8 mouse cellular contexts compared by ENCODE assay signal in genomic region chr19:53037925-53038419, GRCm38 (mm10). TPM values are rescaled to one million over a fixed set of nuclear protein-coding genes. Genes with fewer than 3 reads are reported as not detected.
A peak's percentile ranks its signal among the peaks of the same experiment; 100 is the strongest.
DNase-seq lines count a peak whose midpoint lies in the region; ATAC-seq and TF ChIP-seq lines count a peak whose summit lies in the region.

No protein-coding gene starts in this region.

- no peaks in the 10 kb centered on the region for H3K27me3 ChIP-seq in heart, adult 2 months (ENCODE audit: control insufficient read depth, insufficient read depth, low read length)
- H3K27me3 ChIP-seq in CH12.LX (replicated peaks): peaks cover 1% of the 10 kb centered on the region
- H3K27me3 ChIP-seq in forebrain, embryonic 10.5 days (ENCODE audit: poor library complexity, severe bottlenecking): no peaks in the 10 kb centered on the region
- H3K27me3 ChIP-seq in liver, adult 2 months (ENCODE audit: control insufficient read depth, insufficient read depth, low read length): no peaks in the 10 kb centered on the region
- no peaks in the 10 kb centered on the region for H3K27me3 ChIP-seq in stomach, embryonic 16.5 days (ENCODE audit: control insufficient read depth, insufficient read depth, low read length)

- ATAC-seq in stomach, embryonic 16.5 days (ENCODE audit: insufficient read depth, low FRiP score): no peak

- no peaks in the 10 kb centered on the region for H3K36me3 ChIP-seq in heart, adult 2 months (ENCODE audit: control insufficient read depth, insufficient read depth, low read length)
- H3K36me3 ChIP-seq in CH12.LX (replicated peaks in 1 of 2; ENCODE audit: control insufficient read depth in 1 of 2, insufficient read depth in 1 of 2, low read length in 1 of 2): peaks cover 0 to 23% of the 10 kb centered on the region in 2 experiments
- peaks cover 7% of the 10 kb centered on the region for H3K36me3 ChIP-seq in forebrain, embryonic 10.5 days (replicated peaks)
- no peaks in the 10 kb centered on the region for H3K36me3 ChIP-seq in liver, adult 2 months (ENCODE audit: control insufficient read depth, insufficient read depth, low read length)
- H3K36me3 ChIP-seq in stomach, embryonic 16.5 days (ENCODE audit: control insufficient read depth, insufficient read depth, low read length): no peaks in the 10 kb centered on the region

- peak overlapping the region; percentile 93 for H3K4me2 ChIP-seq in CH12.LX (ENCODE audit: insufficient read depth, low read depth, poor library complexity, severe bottlenecking)
- peak overlapping the region; percentile 65 for H3K4me2 ChIP-seq in stomach, embryonic 16.5 days (ENCODE audit: low read depth, low read length)

- WGBS in heart, adult 2 months: under 1% methylated on average over 26 of the region's 28 CpGs
- under 1% methylated on average over 28 of the region's 28 CpGs for WGBS in forebrain, embryonic 10.5 days
- under 1% methylated on average over 28 of the region's 28 CpGs for WGBS in liver, adult 2 months
- WGBS in stomach, embryonic 16.5 days: 1% methylated on average over 28 of the region's 28 CpGs

- in situ Hi-C loops in CH12.LX (cut with MboI; ENCODE audit: low pct_ligation_motif_present, low pct_unique_long_range_greater_than_20kb, low sequenced_read_pairs): no loop called here

- H3K4me1 ChIP-seq in heart, adult 2 months (ENCODE audit: control insufficient read depth, insufficient read depth, low read length): peaks cover 15% of the 10 kb centered on the region
- H3K4me1 ChIP-seq in CH12.LX (ENCODE audit: control insufficient read depth in 1 of 2, insufficient read depth in 2 of 2): peaks cover 17 to 44% of the 10 kb centered on the region in 2 experiments
- H3K4me1 ChIP-seq in forebrain, embryonic 10.5 days: peaks cover 22% of the 10 kb centered on the region
- peaks cover 7% of the 10 kb centered on the region for H3K4me1 ChIP-seq in liver, adult 2 months (ENCODE audit: control insufficient read depth, insufficient read depth, low read length)
- H3K4me1 ChIP-seq in stomach, embryonic 16.5 days (ENCODE audit: control insufficient read depth, insufficient read depth, low read length): peaks cover 10% of the 10 kb centered on the region

- H3K9ac ChIP-seq in heart, adult 2 months (ENCODE audit: low read depth, low read length): peak overlapping the region; percentile 92
- peak overlapping the region; percentile 87 for H3K9ac ChIP-seq in CH12.LX (ENCODE audit: insufficient read depth, low read depth)
- peak overlapping the region; percentile 95 for H3K9ac ChIP-seq in liver, adult 2 months (ENCODE audit: low read depth, low read length)
- peak overlapping the region; percentile 97 for H3K9ac ChIP-seq in stomach, embryonic 16.5 days (ENCODE audit: low read length)

- H3K9me3 ChIP-seq in CH12.LX (replicated peaks; ENCODE audit: low read length): no peaks in the 10 kb centered on the region
- no peaks in the 10 kb centered on the region for H3K9me3 ChIP-seq in forebrain, embryonic 10.5 days
- H3K9me3 ChIP-seq in stomach, embryonic 16.5 days (replicated peaks; ENCODE audit: control insufficient read depth, low read length): no peaks in the 10 kb centered on the region

- intact Hi-C loops in heart, adult 2 months (cut with DNase I): loop anchor here (2.0 kb wide), 3 partner anchors 17 to 273 kb away; partner anchors contain the start of genes Add3 and Mxi1
- intact Hi-C loops in heart, postnatal 25 days (cut with DNase I): loop anchor here (5.0 kb wide), 1 partner anchor 274 kb away; the partner anchor contains the start of gene Mxi1

- DNase-seq in heart, adult 2 months: no peak
- DNase-seq in heart, postnatal 25 days (ENCODE audit: low spot score): no peak
- DNase-seq in CH12.LX (ENCODE audit: extremely low read depth): peak; percentile 27
- no peak for DNase-seq in forebrain, embryonic 10.5 days (ENCODE audit: extremely low spot score, low spot score)
- DNase-seq in liver, adult 2 months (ENCODE audit: extremely low read depth, low read depth, low spot score): peak; percentile 4
- no peak for DNase-seq in cerebellum, postnatal 10 days
- DNase-seq in natural killer cell, adult 2 months (ENCODE audit: low spot score in 2 of 2): no peak

- H3K79me2 ChIP-seq in heart, adult 2 months (replicated peaks; ENCODE audit: control insufficient read depth, insufficient read depth, low read length): peaks cover 4% of the 10 kb centered on the region
- H3K79me2 ChIP-seq in CH12.LX (replicated peaks; ENCODE audit: control insufficient read depth, extremely low read depth, insufficient read depth, poor library complexity, severe bottlenecking): peaks cover 11% of the 10 kb centered on the region
- peaks cover 25% of the 10 kb centered on the region; the same call in 1 of the 2 replicates for H3K79me2 ChIP-seq in liver, adult 2 months (ENCODE audit: control insufficient read depth, insufficient read depth, low read length)

- no peak for TF ChIP-seq EP300 in heart, adult 2 months (IDR thresholded peaks at IDR 0.05; ENCODE audit: insufficient read depth, low read depth, low read length)
- TF ChIP-seq EP300 in CH12.LX (IDR thresholded peaks at IDR 0.05; ENCODE audit: low read length): no peak

- no peak for TF ChIP-seq CTCF in heart, adult 2 months (IDR thresholded peaks at IDR 0.05)
- TF ChIP-seq CTCF in CH12.LX (conservative IDR thresholded peaks at IDR 0.05 in 1 of 2, IDR thresholded peaks at IDR 0.05 in 1 of 2; ENCODE audit: low read depth in 2 of 2, low read length in 2 of 2): no peak
- TF ChIP-seq CTCF in liver, adult 2 months (IDR thresholded peaks at IDR 0.05; ENCODE audit: low read depth, low read length): no peak

- dilution Hi-C loops in CH12.LX (cut with MboI; ENCODE audit: extremely low pct_ligation_motif_present, extremely low pct_unique_long_range_greater_than_20kb, low sequenced_read_pairs): no loop called here

- H3K4me3 ChIP-seq in heart, adult 2 months: peak overlapping the region; percentile 99
- H3K4me3 ChIP-seq in CH12.LX (replicated peaks in 1 of 3; ENCODE audit: low read depth in 2 of 3, low read length in 2 of 3, poor library complexity in 1 of 3): peak overlapping the region; percentile 70 to 90 (median 89)
- H3K4me3 ChIP-seq in forebrain, embryonic 10.5 days: peak overlapping the region; percentile 96
- peak overlapping the region; percentile 89 for H3K4me3 ChIP-seq in liver, adult 2 months (ENCODE audit: insufficient read depth, low read depth, low read length)
- H3K4me3 ChIP-seq in stomach, embryonic 16.5 days (replicated peaks; ENCODE audit: low read length): peak overlapping the region; percentile 98

- H3K27ac ChIP-seq in heart, adult 2 months: peak overlapping the region; percentile 90
- H3K27ac ChIP-seq in CH12.LX (ENCODE audit: insufficient read depth, low read depth): 0 out of 2 replicates have a peak overlapping the region, but pooled peaks have one; percentile 27
- peak overlapping the region; percentile 95 for H3K27ac ChIP-seq in forebrain, embryonic 10.5 days
- H3K27ac ChIP-seq in liver, adult 2 months (replicated peaks; ENCODE audit: insufficient read depth, low read depth, low read length): peak overlapping the region; percentile 56
- H3K27ac ChIP-seq in stomach, embryonic 16.5 days (ENCODE audit: low read length): peak overlapping the region; percentile 91

- no peak for TF ChIP-seq RAD21 in CH12.LX (IDR thresholded peaks at IDR 0.05; ENCODE audit: low read depth, low read length)

- no peak for TF ChIP-seq POLR2A in heart, adult 2 months (IDR thresholded peaks at IDR 0.05; ENCODE audit: insufficient read depth, low read depth, low read length)
- TF ChIP-seq POLR2A in CH12.LX (IDR thresholded peaks at IDR 0.05; ENCODE audit: low read depth, low read length): no peak
- no peak for TF ChIP-seq POLR2A in liver, adult 2 months (IDR thresholded peaks at IDR 0.05; ENCODE audit: extremely low read depth, insufficient read depth, low read length)

TF ChIP-seq in CH12.LX, 34 proteins besides CTCF, POLR2A, EP300 and RAD21:
- no peak for TF ChIP-seq MAZ (IDR thresholded peaks at IDR 0.05; ENCODE audit: low read depth, low read length)
- TF ChIP-seq UBTF (IDR thresholded peaks at IDR 0.05; ENCODE audit: low read depth, low read length): peak; percentile 78; the same call in 1 of the 2 replicates

RNA-seq across cellular contexts. Expression of gene Xpnpep1, which starts 2.0 kb away (rescaled TPM):
- total RNA-seq in heart, adult 2 months (2021): 10 to 100 TPM; 59.8 to 70.1 TPM
- polyA plus RNA-seq in heart, adult 2 months (2012; rRNA removed): 49.8 and 71.9 TPM in 2 replicates
- total RNA-seq in heart, postnatal 25 days (2021): 10 to 100 TPM; 80.0 to 90.6 TPM
- total RNA-seq in CH12.LX (2012; rRNA removed): 82.1 and 96.0 TPM in 2 replicates
- 78.6 and 82.8 TPM in 2 replicates for total RNA-seq in CH12.LX (2014; rRNA removed)
- polyA plus RNA-seq in CH12.LX (2012; ENCODE audit: insufficient read length, low read depth): 86.2 and 99.6 TPM in 2 replicates
- 156 TPM in 2 replicates for polyA plus RNA-seq in forebrain, embryonic 10.5 days (2016; fragmentation: Nextera tagmentation; extraction: Ambion mirVana)
- total RNA-seq in liver, adult 2 months (2014; rRNA removed): 38.3 and 38.4 TPM in 2 replicates
- polyA plus RNA-seq in liver, adult 2 months (2012; rRNA removed): 37.1 and 38.8 TPM in 2 replicates
- polyA plus RNA-seq in stomach, embryonic 16.5 days (2015; fragmentation: Nextera tagmentation; extraction: Ambion mirVana): 157 and 160 TPM in 2 replicates

Comparison
In these comparisons a context has a peak if more than half of its experiments do, and no peak if none do; other contexts are left out.
1. DNase-seq: peak in CH12.LX (single experiment) and liver, adult 2 months (single experiment); none in heart, adult 2 months (0 of 2), heart, postnatal 25 days (single experiment), forebrain, embryonic 10.5 days (single experiment), cerebellum, postnatal 10 days (0 of 2) and natural killer cell, adult 2 months (0 of 2).
2. H3K27ac ChIP-seq: peak in every context shown above with its lines; median percentile 95 in forebrain, embryonic 10.5 days; 91 in stomach, embryonic 16.5 days; 90 in heart, adult 2 months; 56 in liver, adult 2 months; 27 in CH12.LX.
3. Peak in every context shown above with its lines, with median percentiles within 50 percentile points of each other: H3K4me3 ChIP-seq and H3K9ac ChIP-seq.